8 mouse cellular contexts compared by ENCODE assay signal in the genomic region with DNA sequence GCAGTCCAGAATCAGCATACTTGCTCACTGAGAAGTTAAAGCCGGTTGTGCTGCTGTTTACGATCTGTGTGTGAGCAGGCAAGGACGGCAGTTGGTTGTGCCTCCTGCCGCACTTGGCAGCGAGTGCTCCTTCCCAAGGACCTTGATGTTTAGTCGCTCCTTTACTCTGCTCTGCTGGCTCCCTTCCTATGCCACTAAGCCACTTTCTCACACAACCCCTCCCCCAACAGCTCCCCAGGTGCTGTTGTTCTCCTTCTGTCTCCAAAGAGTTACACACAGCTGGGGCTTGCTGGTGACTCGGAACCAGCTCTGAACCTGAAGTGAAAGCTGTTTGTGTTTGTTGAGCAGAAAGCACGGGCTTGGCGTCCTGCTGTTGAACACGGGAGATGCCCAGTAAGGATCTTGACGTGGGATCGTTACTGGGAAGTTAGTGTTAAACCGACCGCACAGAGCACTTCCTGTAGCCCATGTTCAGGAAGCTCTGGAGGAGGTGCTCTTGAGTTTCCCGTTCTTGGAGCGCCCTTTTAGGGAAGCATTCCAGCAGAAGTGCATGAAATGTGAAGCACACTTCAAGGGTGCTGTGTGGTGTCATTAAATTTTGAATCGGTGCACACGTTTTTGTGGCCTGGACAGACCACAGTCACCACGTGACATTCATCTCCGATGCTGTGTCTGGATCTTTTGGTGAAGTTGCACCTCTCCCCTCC.
DNase-seq lines count a peak whose midpoint lies in the region; ATAC-seq and TF ChIP-seq lines count a peak whose summit lies in the region.

No protein-coding gene starts in this region.

- no peak for ATAC-seq in embryonic facial prominence, embryonic 12.5 days (ENCODE audit: insufficient number of reproducible peaks, insufficient read depth, low FRiP score, low TSS enrichment)
- peak; percentile 51 for ATAC-seq in heart, postnatal 0 days (ENCODE audit: insufficient read depth, low read depth)

- peak overlapping the region; percentile 31; the same call in 1 of the 2 replicates for H3K9ac ChIP-seq in embryonic facial prominence, embryonic 12.5 days
- peak overlapping the region; percentile 66 for H3K9ac ChIP-seq in heart, postnatal 0 days (replicated peaks; ENCODE audit: low read depth, low read length)

- no peak for TF ChIP-seq POLR2A in small intestine, adult 2 months (IDR thresholded peaks at IDR 0.05; ENCODE audit: low read depth, low read length)

- TF ChIP-seq EP300 in heart, postnatal 0 days (IDR thresholded peaks at IDR 0.05; ENCODE audit: low read depth): 0 out of 2 replicates have a peak, but pooled peaks have one; percentile 28

- peaks cover 11% of the 10 kb centered on the region; the same call in 1 of the 2 replicates for H3K4me1 ChIP-seq in embryonic facial prominence, embryonic 12.5 days
- H3K4me1 ChIP-seq in heart, postnatal 0 days (ENCODE audit: control insufficient read depth, insufficient read depth): peaks cover 40% of the 10 kb centered on the region
- peaks cover 96% of the 10 kb centered on the region for H3K4me1 ChIP-seq in megakaryocyte, embryonic 14.5 days
- H3K4me1 ChIP-seq in small intestine, adult 2 months (ENCODE audit: control insufficient read depth, insufficient read depth, insufficient read length, low read length): peaks cover 35% of the 10 kb centered on the region

- no peaks in the 10 kb centered on the region for H3K36me3 ChIP-seq in embryonic facial prominence, embryonic 12.5 days
- H3K36me3 ChIP-seq in heart, postnatal 0 days (replicated peaks; ENCODE audit: control insufficient read depth, insufficient read depth, low read length): no peaks in the 10 kb centered on the region
- H3K36me3 ChIP-seq in megakaryocyte, embryonic 14.5 days (replicated peaks; ENCODE audit: low read length): peaks cover 30% of the 10 kb centered on the region
- H3K36me3 ChIP-seq in small intestine, adult 2 months (ENCODE audit: control insufficient read depth, insufficient read depth, low read length): no peaks in the 10 kb centered on the region

- no peak overlapping the region for H3K27ac ChIP-seq in embryonic facial prominence, embryonic 12.5 days
- H3K27ac ChIP-seq in heart, postnatal 0 days (ENCODE audit: low read depth): peak overlapping the region; percentile 93
- H3K27ac ChIP-seq in small intestine, adult 2 months (ENCODE audit: insufficient read depth, low read depth, low read length): peak overlapping the region; percentile 77

- H3K4me3 ChIP-seq in embryonic facial prominence, embryonic 12.5 days: peak overlapping the region; percentile 32
- peak overlapping the region; percentile 52 for H3K4me3 ChIP-seq in heart, postnatal 0 days (ENCODE audit: low read depth, low read length)
- peak overlapping the region; percentile 93 for H3K4me3 ChIP-seq in megakaryocyte, embryonic 14.5 days (replicated peaks)
- peak overlapping the region; percentile 49 for H3K4me3 ChIP-seq in small intestine, adult 2 months (ENCODE audit: low read depth, low read length)

- peak; percentile 89 for DNase-seq in A20 (ENCODE audit: low read depth, low spot score)
- peak; percentile 74 for DNase-seq in ZHBTc4 (ENCODE audit: low read depth, low spot score)
- DNase-seq in heart, postnatal 0 days (ENCODE audit: low spot score): peak; percentile 76
- DNase-seq in kidney, postnatal 25 days: peak; percentile 70 to 85
- no peak for DNase-seq in urinary bladder, postnatal 14 days (ENCODE audit: low spot score)

- TF ChIP-seq CTCF in heart, postnatal 0 days (IDR thresholded peaks at IDR 0.05; ENCODE audit: low read depth): no peak
- TF ChIP-seq CTCF in small intestine, adult 2 months (IDR thresholded peaks at IDR 0.05; ENCODE audit: extremely low read depth, insufficient read length, insufficient replicate concordance, low read depth, low read length): 0 out of 2 replicates have a peak, but pooled peaks have one; percentile 7

- H3K9me3 ChIP-seq in embryonic facial prominence, embryonic 12.5 days: no peaks in the 10 kb centered on the region
- H3K9me3 ChIP-seq in heart, postnatal 0 days (replicated peaks; ENCODE audit: control insufficient read depth, low read length): no peaks in the 10 kb centered on the region
- 0 out of 2 replicates have a peak, but pooled peaks cover 3% of the 10 kb centered on the region for H3K9me3 ChIP-seq in megakaryocyte, embryonic 14.5 days

- 2% methylated on average over 20 of the region's 20 CpGs for WGBS in embryonic facial prominence, embryonic 12.5 days
- under 1% methylated on average over 20 of the region's 20 CpGs for WGBS in heart, postnatal 0 days
- 2% methylated on average over 20 of the region's 20 CpGs for WGBS in small intestine, adult 2 months

- peak overlapping the region; percentile 67 for H3K4me2 ChIP-seq in embryonic facial prominence, embryonic 12.5 days (replicated peaks)
- peak overlapping the region; percentile 87 for H3K4me2 ChIP-seq in heart, postnatal 0 days (ENCODE audit: low read depth, low read length)

- H3K27me3 ChIP-seq in embryonic facial prominence, embryonic 12.5 days: 0 out of 2 replicates have a peak, but pooled peaks cover under 1% of the 10 kb centered on the region
- H3K27me3 ChIP-seq in heart, postnatal 0 days (ENCODE audit: control insufficient read depth, insufficient read depth, low read length): no peaks in the 10 kb centered on the region
- H3K27me3 ChIP-seq in megakaryocyte, embryonic 14.5 days (replicated peaks): no peaks in the 10 kb centered on the region
- H3K27me3 ChIP-seq in small intestine, adult 2 months (ENCODE audit: control insufficient read depth, insufficient read depth, low read length): no peaks in the 10 kb centered on the region

Comparison
In these comparisons a context has a peak if more than half of its experiments do, and no peak if none do; other contexts are left out.
1. H3K4me3 ChIP-seq: peak in every context shown above with its lines; median percentile 93 in megakaryocyte, embryonic 14.5 days; 52 in heart, postnatal 0 days; 49 in small intestine, adult 2 months; 32 in embryonic facial prominence, embryonic 12.5 days.